Mouse (Mus musculus) ES-CJ7 (cell line): Measurements from ENCODE around the gene Gpx5.
A peak's percentile ranks its signal among the peaks of the same experiment; 100 is the strongest.
"Not testable (repeated sequence)": the region's sequence is repeated elsewhere in the genome, so short reads cannot be mapped to it uniquely, and the experiment has no call there.

ENCODE experiments used
- DNase-seq: peaks from one replicate; pipeline ENCODE4 v3.0.0; 2011; ENCODE audit warnings: low read depth, low spot score

The Gpx5 gene

DNA sequence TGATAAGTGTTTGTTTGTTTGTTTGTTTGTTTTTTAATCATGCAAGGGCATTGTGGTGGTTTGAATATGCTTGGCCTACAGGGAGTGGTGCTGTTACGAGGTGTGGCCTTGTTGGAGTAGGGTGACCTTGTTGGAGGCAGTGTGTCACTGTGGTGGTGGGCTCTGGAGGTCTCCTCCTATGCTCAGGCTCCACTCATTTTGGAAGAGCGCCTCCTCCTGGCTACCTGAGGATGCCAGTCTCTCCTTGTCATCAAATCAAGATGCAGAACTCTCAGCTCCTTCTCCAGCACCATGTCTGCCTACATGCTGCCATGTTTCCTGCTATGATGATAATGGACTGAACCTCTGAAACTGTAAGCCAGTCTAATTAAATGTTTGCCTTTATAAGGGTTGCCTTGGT lies 26.8 kb downstream of the Gpx5 start:
- peak; percentile 90 for DNase-seq

DNA sequence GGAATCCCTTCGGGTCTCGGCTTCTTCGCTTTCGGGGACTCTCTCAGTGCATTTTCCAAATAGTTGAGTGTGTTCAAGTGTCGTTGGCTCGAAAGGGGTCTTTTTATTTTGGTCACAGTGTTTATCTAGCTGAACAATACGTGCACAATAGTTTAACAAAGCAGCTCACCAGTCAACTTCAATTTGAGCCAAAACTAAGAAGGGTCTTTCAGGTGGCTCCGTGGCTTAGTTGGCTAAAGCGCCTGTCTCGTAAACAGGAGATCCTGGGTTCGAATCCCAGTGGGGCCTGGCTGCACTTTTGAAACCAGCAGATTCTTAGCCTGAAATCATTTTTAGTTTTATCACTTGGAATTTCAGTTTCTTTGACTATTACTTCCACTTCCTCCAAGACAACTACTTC lies 28.2 kb downstream of the Gpx5 start:
- DNase-seq, result peak; percentile 87

DNA sequence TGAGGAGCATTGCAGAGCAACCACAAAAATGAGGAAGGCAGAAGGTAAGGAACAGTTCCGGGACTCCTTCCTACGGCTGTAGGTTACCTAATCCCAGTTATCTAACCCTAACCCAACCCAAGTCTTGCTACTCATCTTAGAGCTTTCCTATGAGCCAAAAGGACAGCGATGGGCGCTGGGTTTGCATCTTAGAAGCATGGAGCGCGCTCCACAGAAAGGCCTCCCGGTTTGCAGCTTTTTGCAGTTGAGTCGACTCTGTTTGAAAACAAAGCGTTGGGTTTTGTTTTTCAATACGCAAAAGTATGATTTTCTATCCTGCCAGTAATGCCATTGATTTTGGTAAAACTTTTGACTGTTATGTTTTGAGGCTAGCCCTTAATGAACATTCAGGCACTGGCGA lies 28.6 kb downstream of the Gpx5 start:
- no peak for DNase-seq

DNA sequence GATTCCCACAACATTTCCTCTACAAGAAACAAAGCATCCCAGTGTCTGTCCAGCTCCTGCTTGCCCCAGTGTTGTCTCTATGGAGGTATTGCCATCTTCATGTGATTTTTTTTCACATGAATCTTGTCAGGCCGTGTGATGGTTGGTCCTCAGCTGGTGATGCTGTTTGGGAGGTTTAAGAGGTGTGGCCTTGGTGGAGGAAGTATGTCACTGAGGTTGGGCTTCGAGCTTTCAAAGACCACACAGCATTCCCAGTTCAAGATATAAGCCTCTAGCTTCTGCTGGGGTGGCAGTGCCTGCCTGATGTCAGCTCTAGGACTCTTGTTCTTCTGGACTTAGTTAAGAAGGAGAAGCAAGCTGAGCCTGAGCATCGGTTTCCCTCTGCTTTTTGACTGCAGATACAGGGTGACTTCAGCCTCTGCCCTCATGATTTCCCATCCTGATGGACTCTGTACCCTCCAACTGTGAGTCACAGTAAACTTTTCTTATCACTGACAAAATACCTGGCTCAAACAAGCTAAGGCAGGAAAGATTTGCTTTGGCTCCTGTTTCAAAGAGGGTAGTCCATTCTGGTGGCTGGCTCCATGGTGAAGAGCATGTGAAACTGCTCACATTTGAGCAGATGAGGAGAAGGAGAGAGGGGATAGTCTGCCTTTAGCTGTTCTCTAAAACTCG lies 29.6 kb downstream of the Gpx5 start:
- no peak for DNase-seq

DNA sequence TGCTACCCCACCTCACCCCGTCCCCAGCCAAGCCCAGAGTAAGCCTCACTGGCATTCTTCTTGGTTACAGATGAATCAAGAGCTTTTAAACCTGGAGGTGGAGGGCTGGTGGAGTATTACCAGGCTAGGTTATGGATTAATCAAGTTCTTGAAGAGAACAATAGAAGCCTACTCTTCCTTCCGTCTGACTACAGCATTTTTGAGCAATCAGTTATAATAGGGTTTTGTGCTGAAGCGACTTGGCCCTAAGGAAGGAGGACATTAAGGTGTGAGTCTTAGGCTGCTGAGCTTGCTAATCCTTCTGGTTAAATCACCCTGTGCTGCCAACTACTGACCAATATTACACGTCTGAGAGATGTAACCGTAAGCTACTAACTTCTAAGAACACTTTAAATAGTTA lies 32.2 kb downstream of the Gpx5 start:
- no peak for DNase-seq

DNA sequence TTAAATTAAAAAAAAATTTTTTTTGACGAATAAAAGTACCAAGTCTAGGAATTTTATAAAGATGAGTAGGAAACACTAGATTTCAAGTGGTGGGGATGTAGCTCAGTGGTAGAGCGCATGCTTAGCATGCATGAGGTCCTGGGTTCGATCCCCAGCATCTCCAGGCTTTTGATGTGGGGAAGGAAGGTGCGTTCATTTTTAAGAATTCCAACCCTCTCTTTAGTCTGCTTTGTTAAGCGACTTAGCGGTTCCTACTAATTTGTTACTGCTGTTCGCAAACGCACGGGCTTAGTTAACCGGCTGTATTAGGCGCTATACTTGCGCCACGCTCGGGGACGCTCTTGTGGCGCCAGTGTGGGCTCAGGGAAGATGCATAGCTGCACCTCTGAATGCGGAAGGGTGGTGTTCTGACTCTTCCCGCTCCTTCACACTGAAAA lies 32.8 kb downstream of the Gpx5 start:
- peak; percentile 91 for DNase-seq

DNA sequence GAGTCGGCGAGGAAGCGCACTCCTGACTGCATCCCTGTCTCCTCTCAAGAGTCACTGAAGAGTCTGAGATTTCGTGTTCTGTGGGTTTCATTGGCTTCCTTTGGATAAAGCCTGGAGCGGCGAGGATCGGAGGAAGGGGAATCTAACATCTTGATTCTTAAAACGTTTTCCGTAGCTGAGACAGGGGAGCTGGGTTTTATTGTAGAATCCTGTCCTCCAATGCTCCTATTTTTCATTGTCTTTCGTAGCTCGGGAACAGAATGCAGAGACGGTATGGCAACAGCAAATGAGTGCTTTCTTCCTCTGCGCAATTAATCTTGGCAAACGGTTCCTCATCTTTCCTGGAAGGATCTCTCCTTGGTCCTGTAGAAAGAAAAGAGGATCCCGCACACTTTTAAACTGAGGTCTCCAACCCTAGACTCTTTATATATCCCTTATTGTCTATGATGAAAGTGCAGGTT lies 33.3 kb downstream of the Gpx5 start:
- DNase-seq, result no peak

DNA sequence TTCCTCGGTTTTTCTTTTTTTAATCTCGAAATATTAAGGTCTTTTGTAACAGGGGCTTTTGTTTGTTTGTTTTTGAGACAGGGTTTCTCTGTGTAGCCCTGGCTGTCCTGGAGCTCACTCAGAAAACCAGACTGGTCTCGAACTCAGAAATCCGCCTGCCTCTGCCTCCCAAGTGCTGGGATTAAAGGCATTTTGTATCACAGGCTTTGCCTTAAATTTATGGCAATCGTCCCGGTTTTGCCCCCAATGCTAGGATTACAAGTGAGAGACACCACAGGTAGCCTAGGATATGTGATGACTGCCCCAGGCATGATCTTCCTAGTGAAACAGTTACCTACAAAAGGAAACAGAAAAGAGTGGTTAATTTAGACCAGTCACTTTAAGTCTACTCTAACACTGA lies 34.0 kb downstream of the Gpx5 start:
- DNase-seq, result peak; percentile 67

DNA sequence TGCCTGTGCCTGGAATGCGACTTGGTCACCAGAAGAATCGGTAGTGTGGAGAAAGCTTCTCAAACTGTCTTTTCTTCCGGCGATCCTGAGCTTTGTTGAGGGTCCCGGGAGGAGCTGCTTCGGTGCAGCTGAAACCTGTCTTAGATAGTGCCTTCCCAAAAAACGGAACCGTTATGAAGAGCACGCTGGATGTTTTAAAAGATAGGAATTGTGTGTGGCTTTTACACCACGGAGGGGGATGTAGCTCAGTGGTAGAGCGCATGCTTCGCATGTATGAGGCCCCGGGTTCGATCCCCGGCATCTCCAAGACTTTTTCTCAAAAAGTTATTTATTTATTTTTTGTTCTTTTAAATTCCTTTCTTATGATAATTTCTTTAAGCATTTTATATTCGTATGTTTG lies 38.5 kb downstream of the Gpx5 start:
- DNase-seq, result peak; percentile 83

DNA sequence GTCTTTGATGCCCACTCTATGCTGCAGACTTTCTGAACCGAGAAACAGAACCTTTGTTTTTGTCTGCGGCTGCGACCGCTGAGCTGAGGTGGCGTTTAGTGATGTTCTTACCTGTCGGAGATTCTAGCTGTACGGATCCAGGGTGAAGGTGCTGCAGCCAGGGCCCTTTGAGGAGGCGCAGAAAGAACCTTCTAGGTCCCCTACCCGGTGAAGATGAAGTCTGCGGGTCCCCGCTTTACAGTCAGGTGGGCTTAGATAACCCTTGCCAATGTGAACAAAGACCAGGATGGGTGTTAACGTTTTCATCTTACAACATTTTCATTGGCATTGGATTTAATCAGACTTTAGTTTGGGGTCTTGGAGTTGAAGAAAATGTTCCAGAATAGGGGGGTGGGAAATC lies 39.0 kb downstream of the Gpx5 start:
- DNase-seq, result peak; percentile 44

DNA sequence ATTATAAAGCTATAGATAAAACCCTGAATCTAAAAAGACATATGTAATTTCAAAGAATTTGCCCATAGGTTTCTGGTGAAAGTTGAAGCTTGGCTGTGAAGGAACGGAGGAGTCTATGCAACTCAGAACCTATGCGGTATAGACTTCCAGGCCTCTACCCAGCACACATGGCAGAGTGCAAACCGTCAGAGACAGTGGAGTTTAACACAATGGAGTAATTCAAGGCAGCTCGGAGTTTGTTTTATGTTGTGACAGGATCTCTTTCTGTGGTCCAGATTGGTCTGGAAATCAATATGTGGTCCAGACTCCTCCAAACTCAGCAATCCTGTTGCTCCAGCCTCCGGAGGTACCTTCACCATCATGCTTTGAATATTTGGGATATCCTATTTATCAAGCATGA lies 39.5 kb downstream of the Gpx5 start:
- no peak for DNase-seq

DNA sequence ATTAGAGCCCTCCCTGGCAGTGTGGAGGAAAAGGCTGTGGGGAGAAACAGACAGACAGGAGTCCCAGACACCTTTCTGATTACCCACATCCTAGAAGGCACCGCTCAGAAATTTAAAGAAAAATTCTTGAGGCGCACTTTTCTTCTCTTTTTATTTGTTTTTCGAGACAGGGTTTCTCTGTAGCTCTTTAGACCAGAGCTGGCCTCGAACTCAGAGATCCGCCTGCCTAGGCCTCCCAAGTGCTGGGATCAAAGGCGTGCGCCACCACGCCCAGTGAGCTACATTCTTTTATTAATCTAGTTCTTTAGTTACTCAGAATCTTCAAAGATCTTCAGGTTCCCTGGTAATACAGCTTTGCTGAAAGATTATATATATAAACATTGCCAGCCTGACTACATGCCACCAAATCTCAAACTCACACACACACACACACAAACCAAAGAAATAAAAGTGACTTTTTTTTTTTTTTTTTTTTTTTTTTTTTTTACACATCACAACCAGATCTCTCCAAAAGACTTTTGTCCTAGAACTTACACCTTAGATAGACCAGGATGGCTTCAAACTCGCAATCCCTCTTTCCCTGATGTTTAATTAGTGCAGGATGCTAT lies 42.4 kb downstream of the Gpx5 start:
- peak; percentile 86 for DNase-seq

DNA sequence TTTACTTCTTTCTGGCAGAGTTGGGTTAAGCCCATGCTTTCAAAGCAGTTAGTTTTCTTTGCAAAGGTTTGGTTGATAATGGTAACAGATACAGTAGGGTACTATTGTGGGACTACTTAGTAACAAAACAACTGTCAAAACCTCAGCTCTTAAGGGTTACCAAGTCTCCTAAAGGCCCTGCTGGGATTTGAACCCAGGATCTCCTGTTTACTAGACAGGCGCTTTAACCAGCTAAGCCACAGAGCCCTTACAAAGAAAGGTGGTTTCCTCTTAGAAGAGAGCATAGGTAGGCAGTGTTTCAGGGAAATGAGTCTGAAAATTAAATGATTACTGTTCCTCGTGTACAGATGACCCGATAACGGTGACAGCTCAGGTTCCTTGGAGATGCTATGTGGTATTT lies 43.5 kb downstream of the Gpx5 start:
- peak; percentile 90 for DNase-seq

DNA sequence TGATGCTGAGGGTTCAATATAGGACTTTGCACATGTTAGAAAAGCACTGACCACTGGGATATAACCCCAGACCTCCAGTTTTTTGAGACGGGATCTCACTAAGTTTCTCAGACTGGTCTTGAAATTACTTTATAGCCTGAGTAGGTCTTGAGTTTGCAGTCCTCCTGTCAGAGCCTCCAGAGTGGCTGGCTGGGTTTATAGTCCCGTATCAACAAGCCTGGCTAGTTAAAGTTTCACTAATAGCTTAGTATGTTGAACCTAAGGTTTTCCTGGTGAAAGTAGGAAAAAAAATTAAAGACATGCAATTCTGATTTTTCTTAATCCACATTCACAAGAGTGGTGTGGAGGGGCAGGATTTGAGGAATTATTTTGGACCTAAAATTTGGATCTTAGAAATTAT lies 46.3 kb downstream of the Gpx5 start:
- no peak for DNase-seq

DNA sequence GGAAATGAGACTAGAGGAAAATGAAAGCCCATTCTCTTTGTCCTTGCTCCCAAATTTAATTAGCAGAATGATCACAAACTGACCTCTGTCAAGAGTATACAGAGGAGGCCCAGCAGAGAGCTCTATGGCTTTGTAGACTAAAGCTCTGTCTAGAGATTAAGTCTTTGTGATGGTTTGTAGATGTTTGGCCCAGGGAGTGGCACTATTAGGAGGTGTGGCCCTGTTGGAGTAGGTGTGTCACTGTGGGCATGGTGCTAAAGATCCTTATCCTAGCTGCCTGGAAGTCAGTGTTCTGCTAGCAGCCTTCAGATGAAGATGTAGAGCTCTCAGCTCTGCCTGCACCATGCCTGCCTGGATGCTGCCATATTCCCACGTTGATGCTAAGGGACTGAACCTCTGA lies 47.6 kb downstream of the Gpx5 start:
- DNase-seq, result not testable (repeated sequence)

DNA sequence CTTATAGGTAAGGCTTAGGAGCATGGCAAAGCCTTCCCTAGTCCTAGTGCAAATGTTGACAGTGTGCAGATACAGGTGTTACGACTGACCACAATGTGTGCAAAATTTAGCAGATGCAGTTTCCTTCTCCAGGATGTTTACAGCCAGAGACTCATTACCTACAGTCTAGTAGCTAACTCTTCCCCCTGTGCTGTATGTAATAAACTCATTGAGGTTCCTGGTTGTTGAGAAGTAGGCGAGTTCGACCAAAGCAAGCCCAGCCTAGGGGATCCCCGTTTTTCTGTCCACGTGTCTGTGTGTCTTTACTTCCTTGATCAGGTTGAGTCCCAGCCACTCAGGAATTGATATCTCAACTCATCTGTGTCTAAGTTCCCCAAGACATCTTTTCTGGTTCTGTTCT lies 48.4 kb downstream of the Gpx5 start:
- no peak for DNase-seq

DNA sequence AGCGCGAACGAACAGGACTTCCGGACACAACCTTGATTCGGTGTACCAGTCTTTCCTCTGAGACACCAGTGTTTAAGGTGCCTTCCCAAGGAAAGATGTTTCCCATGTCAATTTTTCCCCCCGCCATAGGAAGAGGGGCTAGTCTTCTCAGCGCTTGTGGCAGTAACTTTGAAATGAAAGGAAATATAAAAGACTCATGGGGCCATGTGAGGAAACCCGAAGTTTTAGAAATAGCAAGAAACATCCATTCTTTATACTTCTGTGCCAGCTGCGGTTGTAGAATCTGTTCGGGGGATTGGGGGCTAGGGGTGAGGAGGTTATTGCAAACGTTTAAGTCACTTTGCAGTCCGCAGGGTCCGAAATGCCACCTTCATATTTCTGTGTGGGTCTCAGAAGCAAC lies 49.3 kb downstream of the Gpx5 start:
- DNase-seq, result no peak

DNA sequence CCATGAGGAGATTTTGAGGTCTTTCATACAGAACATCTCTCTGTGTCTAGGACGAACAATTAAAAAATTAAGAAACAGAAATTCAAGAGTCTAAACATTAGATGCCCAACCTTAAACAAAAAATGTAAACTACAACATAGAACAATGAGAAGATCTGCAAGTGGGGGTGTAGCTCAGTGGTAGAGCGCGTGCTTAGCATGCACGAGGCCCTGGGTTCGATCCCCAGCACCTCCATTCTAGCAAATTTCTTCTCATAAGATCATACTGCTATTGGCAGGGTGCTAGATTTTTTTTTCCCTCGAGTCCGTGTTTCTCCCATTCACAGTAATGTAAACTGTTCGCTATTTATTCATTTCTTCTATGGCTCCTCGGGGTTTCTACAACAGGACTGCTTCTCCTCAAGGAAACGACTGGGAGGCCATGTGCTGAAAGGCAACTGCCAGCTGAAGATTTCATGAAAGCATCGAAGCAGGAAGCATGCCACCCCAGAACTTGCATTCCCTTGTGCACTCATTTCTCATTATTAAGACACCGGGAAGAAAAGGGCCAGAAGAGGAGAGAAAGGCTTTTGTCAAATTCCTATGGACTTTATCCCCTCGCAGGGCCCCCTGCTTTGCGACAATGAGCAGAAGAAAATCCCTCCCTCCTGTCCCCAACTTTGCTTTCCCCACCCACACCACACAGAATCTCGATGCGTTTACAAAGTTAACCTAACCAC lies 50.0 kb downstream of the Gpx5 start:
- peak; percentile 80 for DNase-seq

DNA sequence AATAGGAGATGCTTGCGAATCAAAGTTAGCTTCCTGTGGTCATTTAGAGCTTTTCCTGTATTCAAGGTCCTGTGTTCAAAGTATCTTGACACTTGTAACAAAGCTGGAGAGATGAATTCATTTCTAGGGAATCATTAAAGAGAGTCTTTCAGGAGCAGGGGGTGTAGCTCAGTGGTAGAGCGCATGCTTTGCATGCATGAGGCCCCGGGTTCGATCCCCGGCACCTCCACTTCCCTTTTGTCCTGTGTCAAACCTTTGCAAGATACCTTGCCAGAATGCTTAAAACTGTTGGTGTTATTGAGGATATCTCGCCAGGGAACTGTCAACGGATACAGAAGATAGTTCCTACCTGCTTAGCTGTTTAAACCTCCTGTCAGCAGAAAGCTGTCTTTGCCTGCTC lies 51.7 kb downstream of the Gpx5 start:
- DNase-seq, result peak; percentile 90

DNA sequence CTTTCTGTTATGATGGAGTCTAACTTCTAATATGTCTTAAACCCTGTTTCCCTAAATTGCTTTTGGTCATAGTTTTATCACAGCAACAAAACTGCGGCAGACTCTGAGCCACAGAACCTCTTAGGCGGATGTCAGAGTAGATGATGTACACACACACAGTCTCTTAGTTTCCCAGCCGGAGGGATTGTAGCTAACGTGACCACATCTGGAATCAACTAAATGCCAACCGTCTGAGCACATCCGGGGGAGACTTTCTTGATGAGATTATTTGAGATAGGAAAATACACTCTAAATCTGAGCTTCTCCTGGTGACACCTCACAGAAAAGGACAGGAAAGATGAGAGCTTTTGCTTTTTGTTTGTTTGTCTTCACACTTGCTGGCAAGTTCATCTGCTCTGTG lies 55.4 kb downstream of the Gpx5 start:
- no peak for DNase-seq

DNA sequence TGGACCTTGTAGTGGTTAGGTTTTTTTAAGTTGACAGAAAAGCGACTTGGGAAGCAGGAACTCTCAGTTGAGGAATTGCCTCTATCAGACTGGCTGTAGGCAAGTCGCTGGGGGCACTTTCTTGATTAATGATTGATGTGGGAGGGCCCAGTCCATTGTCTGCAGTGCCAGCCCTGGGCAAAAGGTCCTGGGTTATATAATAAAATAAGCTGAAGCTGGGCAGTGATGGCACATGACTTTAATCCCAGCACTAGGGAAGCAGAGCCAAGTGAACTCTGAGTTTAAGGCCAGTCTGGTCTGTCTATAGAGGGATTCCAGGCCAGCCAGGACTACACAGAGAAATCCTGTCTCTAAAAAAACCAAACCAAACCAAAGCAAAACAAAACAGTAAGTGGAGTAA lies 55.8 kb downstream of the Gpx5 start:
- no peak for DNase-seq
